Mouse (Mus musculus) adrenal gland, postnatal 10 days (tissue): ENCODE data around the gene C3. TPM values are rescaled to one million over a fixed set of nuclear protein-coding genes. Genes with fewer than 3 reads are reported as not detected.

Source experiments
- DNase-seq: peaks from one replicate; pipeline ENCODE4 v3.0.0; 2021; ENCODE audit warnings: mixed read lengths
- microRNA-seq: library from miRNA; unstranded; fragments of <30 nt; microRNA quantifications from one replicate; pipeline ENCODE4 v1.2.0, GENCODE M21; 2021
- total RNA-seq, 2 experiments: library from RNA; stranded (reverse); gene quantifications; 2 replicates each; pipeline ENCODE4 v1.2.3; 2021

The C3 gene
- total RNA-seq, 2 experiments from 2014 or later = 426 to 804 TPM

DNA sequence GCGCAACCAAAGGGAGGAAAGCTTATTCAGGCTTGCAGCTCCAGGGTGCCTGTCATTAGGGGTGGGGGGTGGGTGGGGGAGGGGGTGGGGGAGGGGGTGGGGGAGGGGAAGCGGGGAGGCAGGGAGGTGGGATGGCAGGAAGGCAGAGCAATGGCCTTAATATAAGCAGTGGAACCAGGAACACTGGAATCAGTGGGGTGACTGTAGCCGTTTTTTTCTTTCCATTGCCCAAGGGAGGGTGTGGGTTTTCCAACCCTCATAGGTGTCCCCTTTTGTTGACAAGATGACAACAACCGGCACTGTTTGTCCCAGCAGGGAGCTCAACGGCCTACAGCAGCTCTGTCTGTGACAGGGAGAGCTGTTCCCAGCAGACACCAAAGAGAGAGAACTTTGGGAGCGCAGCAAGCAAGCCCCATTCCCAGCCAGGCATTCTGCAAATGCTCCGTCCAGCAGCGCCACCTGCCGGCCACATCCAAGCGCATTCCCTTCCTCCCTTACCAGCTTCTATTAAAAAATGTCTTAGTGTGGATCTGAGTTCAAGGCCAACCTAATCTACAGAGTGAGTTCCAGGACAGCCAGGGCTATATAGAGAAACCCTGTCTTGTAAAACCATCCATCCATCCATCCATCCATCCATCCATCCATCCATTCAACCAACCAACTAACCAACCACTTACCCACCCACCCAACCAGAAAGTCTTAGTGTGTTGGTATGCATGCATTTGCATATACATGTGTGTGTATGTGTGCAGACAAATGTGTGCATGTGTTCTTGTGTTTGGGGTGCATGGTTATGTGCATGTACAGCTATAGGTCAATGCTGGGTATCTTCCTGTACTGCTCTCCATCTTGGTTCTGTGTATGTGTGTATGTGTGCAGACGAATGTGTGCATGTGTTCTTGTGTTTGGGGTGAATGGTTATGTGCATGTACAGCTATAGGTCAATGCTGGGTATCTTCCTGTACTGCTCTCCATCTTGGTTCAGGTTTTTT is 60.8 kb downstream of the C3 start:
- peak; percentile 95 for DNase-seq

Small RNA genes within 50 kb of the gene (microRNA-seq; reads per million reads assigned to microRNA genes)
- gene Mir6978 = not detected

Other genes starting within 250 kb of the C3 start
- not detected for gene Acer1, start 246.0 kb downstream of the C3 start, total RNA-seq
- gene Clpp, start 237.8 kb downstream of the C3 start, total RNA-seq = 10 to 100 TPM; 95.9 TPM
- 10 to 100 TPM; 63.6 to 68.9 TPM for gene Alkbh7, start 230.8 kb downstream of the C3 start, total RNA-seq
- under 1 TPM; 0.87 to 0.97 TPM for gene Pspn, start 228.1 kb downstream of the C3 start, total RNA-seq
- gene Gtf2f1, start 216.8 kb downstream of the C3 start, total RNA-seq = 10 to 100 TPM; 43.0 to 44.8 TPM
- under 1 TPM; 0.21 to 0.33 TPM for gene Gm17949, start 216.7 kb downstream of the C3 start, total RNA-seq
- gene Khsrp, start 196.6 kb downstream of the C3 start, total RNA-seq = 10 to 100 TPM; 90.4 to 99.1 TPM
- gene Slc25a41, start 186.5 kb downstream of the C3 start, total RNA-seq = not detected
- 1 to 10 TPM; 2.0 to 3.9 TPM for gene Crb3, start 169.0 kb downstream of the C3 start, total RNA-seq
- gene Slc25a23, start 168.3 kb downstream of the C3 start, total RNA-seq = 100 to 1,000 TPM; 119 to 122 TPM
- 1 to 10 TPM; 3.4 TPM for gene Dennd1c, start 149.6 kb downstream of the C3 start, total RNA-seq
- 10 to 100 TPM; 10.9 to 20.6 TPM for gene Tubb4a, start 140.4 kb downstream of the C3 start, total RNA-seq
- gene Tnfsf9, start 122.8 kb downstream of the C3 start, total RNA-seq = under 1 TPM; 0.30 to 0.48 TPM
- not detected for gene Cd70, start 78.4 kb downstream of the C3 start, total RNA-seq
- under 1 TPM; 0.30 to 0.33 TPM for gene Tnfsf14, start 34.0 kb downstream of the C3 start, total RNA-seq
- gene Gpr108, start 20.3 kb upstream of the C3 start, total RNA-seq = 10 to 100 TPM; 51.1 to 56.2 TPM
- gene Trip10, start 21.3 kb upstream of the C3 start, total RNA-seq = 10 to 100 TPM; 39.2 to 56.6 TPM
- gene Vav1, start 51.0 kb upstream of the C3 start, total RNA-seq = 1 to 10 TPM; 4.4 to 4.8 TPM
- 1 to 10 TPM; 5.7 to 6.7 TPM for gene Adgre1, start 130.6 kb upstream of the C3 start, total RNA-seq